Mouse (Mus musculus) erythroblast, embryonic 14.5 days (primary cell): Measurements from ENCODE around the gene Krtap4-16. TPM values are rescaled to one million over a fixed set of nuclear protein-coding genes. Genes with fewer than 3 reads are reported as not detected.
"Not testable (repeated sequence)": the region's sequence is repeated elsewhere in the genome, so short reads cannot be mapped to it uniquely, and the experiment has no call there.

Source experiments
- H3K27me3 ChIP-seq: 2 replicates; pipeline ENCODE4 v1.6.1; 2012; ENCODE audit warnings: inconsistent platforms; ENCODE audit not compliant: control insufficient read depth
- H3K36me3 ChIP-seq: 2 replicates; pipeline ENCODE4 v1.6.1; 2012; ENCODE audit warnings: mild to moderate bottlenecking, inconsistent platforms; ENCODE audit not compliant: control insufficient read depth
- H3K4me1 ChIP-seq: 2 replicates; pipeline ENCODE4 v1.6.1; 2012; ENCODE audit warnings: inconsistent platforms; ENCODE audit not compliant: control insufficient read depth
- H3K4me3 ChIP-seq: replicated peaks from 2 replicates; pipeline ENCODE3; 2012; ENCODE audit warnings: moderate library complexity, mild to moderate bottlenecking, inconsistent platforms
- H3K9me3 ChIP-seq: 2 replicates; pipeline ENCODE4 v1.6.1; 2012; ENCODE audit warnings: low read length, inconsistent platforms, mixed read lengths; ENCODE audit not compliant: control insufficient read depth
- GATA1 ChIP-seq: IDR thresholded peaks from 2 replicates; pipeline ENCODE4 v1.6.1; 2012; ENCODE audit warnings: low read length, inconsistent platforms, mixed read lengths
- TAL1 ChIP-seq: IDR thresholded peaks from 3 replicates; pipeline ENCODE4 v1.6.1; 2012; ENCODE audit warnings: low read length, inconsistent platforms, mixed read lengths
- polyA plus RNA-seq: library from polyadenylated mRNA; stranded (reverse); fragments of >175 nt; gene quantifications from 2 replicates; pipeline ENCODE4 v1.2.3, GENCODE M21; 2012

The Krtap4-16 gene
- polyA plus RNA-seq = not detected in 2 replicates

DNA sequence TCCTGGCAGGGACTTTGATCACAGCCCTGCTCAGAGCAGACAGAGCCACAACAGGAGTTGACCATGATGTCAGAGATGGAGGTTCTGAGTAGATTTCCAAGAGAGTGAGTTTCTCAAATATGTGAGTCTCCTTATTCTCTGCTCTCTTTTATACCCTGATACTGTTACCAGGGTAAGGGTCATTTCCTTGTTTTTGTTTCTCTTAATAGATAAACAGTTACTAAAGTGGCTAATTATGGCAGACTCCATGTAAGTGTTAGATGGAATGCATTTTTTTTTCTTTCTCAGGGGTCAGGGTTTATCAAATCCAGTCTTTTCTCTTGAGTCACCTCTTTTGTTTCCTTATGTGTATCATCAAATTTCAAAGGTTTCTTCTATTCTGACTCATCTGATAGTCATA lies at the start of gene Krtap4-16:
TSS of gene Krtap4-16 (minus strand) at position 101 of the 400 bp plus-strand sequence.
- TF ChIP-seq GATA1 (no peak), TAL1 (no peak)
- peaks cover 4% of the 10 kb centered on the region; the same call in 1 of the 2 replicates for H3K9me3 ChIP-seq
- H3K36me3 ChIP-seq = no peaks in the 10 kb centered on the region
- no peak within 1 kb of the TSS for H3K4me3 ChIP-seq
- no peaks in the 10 kb centered on the region for H3K4me1 ChIP-seq
- H3K27me3 ChIP-seq = no peaks in the 10 kb centered on the region

DNA sequence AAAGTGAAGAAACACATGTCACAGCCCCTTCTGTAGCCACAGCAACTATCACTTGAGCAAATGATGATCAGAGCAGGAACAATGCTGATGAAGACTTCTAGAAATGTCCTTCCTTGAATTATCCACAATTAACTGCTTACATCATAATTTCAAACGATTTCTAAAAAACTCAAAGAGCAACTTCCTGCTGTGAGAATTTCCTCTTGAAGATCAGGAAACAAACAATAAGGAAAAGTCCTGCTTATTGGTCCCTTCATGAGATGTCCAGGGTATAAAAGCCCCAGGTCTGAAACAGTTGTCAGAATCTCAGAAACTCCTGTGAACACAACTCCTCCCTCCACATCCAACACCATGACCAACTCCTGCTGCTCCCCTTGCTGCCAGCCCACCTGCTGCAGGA lies 27.5 kb upstream of the Krtap4-16 start, which contains the start of gene Gm11567:
TSS of gene Gm11567 (plus strand) at position 301 of the 400 bp plus-strand sequence.
- H3K27me3 ChIP-seq, H3K4me1 ChIP-seq, H3K36me3 ChIP-seq, H3K9me3 ChIP-seq, H3K4me3 ChIP-seq: not testable (repeated sequence)

DNA sequence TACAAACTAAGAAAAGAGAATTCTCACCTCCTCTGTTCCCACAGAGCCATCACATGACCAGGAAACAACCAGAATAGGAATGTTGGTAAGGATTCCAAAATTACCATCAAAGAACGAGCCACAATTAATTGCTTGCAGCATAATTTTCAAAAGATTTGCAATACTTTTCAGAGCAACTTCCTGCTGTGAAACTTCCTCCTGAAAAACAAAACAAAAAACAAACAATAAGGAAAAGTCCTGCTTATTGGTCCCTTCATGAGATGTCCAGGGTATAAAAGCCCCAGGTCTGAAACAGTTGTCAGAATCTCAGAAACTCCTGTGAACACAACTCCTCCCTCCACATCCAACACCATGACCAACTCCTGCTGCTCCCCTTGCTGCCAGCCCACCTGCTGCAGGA lies 21.7 kb upstream of the Krtap4-16 start, which contains the start of gene Krtap9-1:
TSS of gene Krtap9-1 (plus strand) at position 301 of the 400 bp plus-strand sequence.
- H3K27me3 ChIP-seq, H3K4me3 ChIP-seq, H3K36me3 ChIP-seq, H3K4me1 ChIP-seq, H3K9me3 ChIP-seq: not testable (repeated sequence)

DNA sequence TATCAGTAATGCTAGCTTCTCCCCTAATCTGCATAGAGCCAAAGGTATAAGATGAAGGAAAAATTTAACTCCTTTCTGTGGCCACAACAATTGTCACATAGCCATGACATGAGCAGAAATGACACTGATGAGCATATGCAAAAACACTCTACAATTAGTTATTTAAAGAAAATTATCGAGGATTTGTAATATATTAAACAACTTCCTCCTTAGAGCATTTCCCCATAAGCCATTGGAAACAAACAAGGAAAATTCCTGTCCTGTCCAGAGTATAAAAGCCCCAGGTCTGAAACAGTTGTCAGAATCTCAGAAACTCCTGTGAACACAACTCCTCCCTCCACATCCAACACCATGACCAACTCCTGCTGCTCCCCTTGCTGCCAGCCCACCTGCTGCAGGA lies 12.8 kb upstream of the Krtap4-16 start, which contains the start of gene Gm11559:
TSS of gene Gm11559 (plus strand) at position 301 of the 400 bp plus-strand sequence.
- not testable (repeated sequence) for H3K27me3 ChIP-seq, H3K36me3 ChIP-seq, H3K4me3 ChIP-seq, H3K4me1 ChIP-seq, H3K9me3 ChIP-seq

DNA sequence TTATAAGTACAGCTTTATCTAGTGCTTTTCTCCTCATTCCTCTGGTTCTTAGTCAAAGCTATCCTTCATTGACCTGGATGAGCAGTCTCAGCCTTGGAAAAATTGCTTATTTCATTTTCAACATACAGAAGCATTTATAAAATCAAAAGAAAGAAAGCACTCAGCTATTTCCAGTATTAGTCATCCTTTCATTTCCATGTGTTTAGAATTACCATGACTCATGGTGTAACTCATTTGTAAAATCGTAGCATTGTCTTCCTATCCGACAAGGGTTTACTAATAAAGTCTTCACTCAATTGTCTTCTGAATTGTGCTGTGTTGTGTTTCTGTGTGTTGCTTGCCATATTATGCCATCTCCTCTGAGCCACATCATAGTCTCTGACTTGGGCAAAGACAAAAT lies 7.4 kb upstream of the Krtap4-16 start:
- Histone ChIP-seq H3K27me3 (no peaks in the 10 kb centered on the region), H3K4me1 (no peaks in the 10 kb centered on the region), H3K36me3 (no peaks in the 10 kb centered on the region), H3K9me3 (no peaks in the 10 kb centered on the region), H3K4me3 (no peak overlapping the region)
- TF ChIP-seq TAL1 (no peak), GATA1 (no peak)

DNA sequence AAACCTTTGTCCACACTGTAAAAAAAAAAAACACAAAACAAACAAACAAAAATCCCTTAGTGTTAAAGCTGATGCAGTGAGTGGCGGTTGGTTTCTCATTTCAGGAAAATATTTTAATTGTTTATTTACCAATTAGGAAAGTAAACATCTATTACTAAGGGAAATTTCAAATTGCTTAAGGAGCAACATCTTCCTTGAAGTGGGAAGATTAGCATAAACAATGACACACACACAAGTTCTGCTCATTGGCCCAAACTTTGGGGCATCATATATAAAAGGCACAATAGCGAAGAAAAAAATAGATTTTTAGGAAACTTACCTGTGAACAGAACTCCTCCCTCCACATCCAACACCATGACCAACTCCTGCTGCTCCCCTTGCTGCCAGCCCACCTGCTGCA lies 6.2 kb upstream of the Krtap4-16 start, which contains the start of gene Gm11568:
TSS of gene Gm11568 (plus strand) at position 301 of the 400 bp plus-strand sequence.
- no peaks in the 10 kb centered on the region for H3K4me1 ChIP-seq
- H3K27me3 ChIP-seq = no peaks in the 10 kb centered on the region
- H3K4me3 ChIP-seq = no peak within 1 kb of the TSS
- H3K36me3 ChIP-seq = no peaks in the 10 kb centered on the region
- H3K9me3 ChIP-seq = no peaks in the 10 kb centered on the region
- TF ChIP-seq TAL1 = no peak
- no peak for TF ChIP-seq GATA1

DNA sequence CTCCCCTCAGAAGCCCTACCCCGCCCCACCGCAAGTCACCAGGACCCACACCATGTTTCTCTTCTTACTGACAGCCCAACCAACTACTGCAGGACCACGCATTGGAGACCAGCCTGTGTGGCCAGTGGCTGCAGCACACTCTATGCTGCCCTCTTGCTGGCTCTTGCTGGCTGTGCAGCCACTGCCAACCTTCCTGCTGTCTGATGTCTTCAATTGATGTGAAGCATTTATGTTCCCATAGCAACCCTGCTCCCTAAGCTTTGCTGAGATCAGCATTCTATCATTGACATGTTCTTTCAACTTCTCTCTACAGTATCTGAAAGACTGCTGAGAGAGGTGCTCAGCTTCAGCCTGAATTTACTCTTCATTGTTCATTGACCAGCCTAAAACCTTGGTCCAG lies 2.7 kb upstream of the Krtap4-16 start:
- Histone ChIP-seq H3K4me1 (no peaks in the 10 kb centered on the region), H3K9me3 (peaks cover 2% of the 10 kb centered on the region; the same call in 1 of the 2 replicates)
- no peak for TF ChIP-seq GATA1
- no peak for TF ChIP-seq TAL1

DNA sequence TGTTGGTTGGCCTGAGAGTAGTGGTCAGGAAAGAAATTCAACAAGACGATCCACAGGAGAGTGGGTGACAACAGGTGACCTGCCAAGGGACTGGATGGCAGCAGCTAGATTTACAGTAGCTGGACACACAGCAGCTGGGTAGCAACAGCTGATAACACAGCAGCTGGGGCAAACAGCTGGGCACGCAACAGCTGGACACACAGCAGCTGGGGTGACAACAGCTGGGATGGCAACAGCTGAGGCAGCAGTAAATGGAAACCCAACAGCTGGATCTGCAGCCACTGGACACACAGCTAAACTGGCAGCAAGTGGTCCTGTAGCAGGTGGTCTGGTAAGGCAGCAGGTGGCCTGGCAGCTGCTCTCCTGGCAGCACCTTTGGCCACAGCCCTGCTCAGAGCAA lies 4.7 kb downstream of the Krtap4-16 start:
- no peak for TF ChIP-seq TAL1
- Histone ChIP-seq H3K4me3 (no peak overlapping the region), H3K27me3 (no peaks in the 10 kb centered on the region), H3K36me3 (no peaks in the 10 kb centered on the region), H3K4me1 (no peaks in the 10 kb centered on the region), H3K9me3 (peaks cover 4% of the 10 kb centered on the region; the same call in 1 of the 2 replicates)

More for the DNA sequence above, 2.7 kb upstream of the Krtap4-16 start:
- no peaks in the 10 kb centered on the region for H3K27me3 ChIP-seq
- no peak overlapping the region for H3K4me3 ChIP-seq
- no peaks in the 10 kb centered on the region for H3K36me3 ChIP-seq

DNA sequence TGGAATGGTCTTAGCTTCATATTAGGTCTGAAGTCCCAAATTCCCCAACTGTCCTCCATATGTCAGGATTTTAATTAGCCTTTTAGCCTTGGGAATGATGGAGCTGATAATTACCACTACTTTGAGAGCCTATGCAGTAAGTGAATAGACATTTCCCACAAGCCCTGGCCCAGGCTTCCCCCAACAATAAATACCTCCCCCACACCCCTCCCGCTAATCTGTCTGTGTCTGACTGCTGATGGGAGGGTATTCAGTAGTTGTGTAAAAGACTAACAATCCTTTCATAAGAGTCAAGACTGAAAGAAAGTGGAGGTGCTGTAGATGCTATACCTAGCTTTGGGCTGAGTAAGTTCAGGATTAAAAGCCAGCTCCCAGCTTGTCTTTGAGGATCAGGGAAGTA lies 9.2 kb downstream of the Krtap4-16 start:
- H3K36me3 ChIP-seq = no peaks in the 10 kb centered on the region
- no peak overlapping the region for H3K4me3 ChIP-seq
- peaks cover 12% of the 10 kb centered on the region for H3K9me3 ChIP-seq
- H3K4me1 ChIP-seq = no peaks in the 10 kb centered on the region
- TF ChIP-seq GATA1 (no peak), TAL1 (no peak)
- no peaks in the 10 kb centered on the region for H3K27me3 ChIP-seq

DNA sequence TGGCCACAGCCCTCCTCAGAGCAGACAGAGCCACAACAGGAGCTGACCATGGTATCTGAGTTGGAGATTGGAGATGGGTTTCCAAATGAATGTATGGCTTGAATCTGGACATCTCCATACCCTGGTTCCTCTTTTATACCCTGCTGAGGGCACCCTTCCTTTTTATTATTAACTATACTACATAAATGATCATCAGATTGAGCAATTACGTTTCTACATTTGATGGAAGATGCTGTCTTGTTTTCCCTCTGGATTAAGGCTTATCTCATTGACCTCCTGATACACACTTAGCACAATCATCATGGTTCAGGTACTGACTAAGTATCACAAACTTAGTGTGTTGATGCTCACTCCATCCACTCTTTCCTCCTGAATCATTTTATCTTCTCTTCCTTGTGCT lies 13.4 kb downstream of the Krtap4-16 start, which contains the start of gene 2300003K06Rik:
TSS of gene 2300003K06Rik (minus strand) at position 101 of the 400 bp plus-strand sequence.
- TF ChIP-seq GATA1 = no peak
- TF ChIP-seq TAL1 = no peak
- Histone ChIP-seq H3K4me3 (no peak within 1 kb of the TSS), H3K4me1 (no peaks in the 10 kb centered on the region)

DNA sequence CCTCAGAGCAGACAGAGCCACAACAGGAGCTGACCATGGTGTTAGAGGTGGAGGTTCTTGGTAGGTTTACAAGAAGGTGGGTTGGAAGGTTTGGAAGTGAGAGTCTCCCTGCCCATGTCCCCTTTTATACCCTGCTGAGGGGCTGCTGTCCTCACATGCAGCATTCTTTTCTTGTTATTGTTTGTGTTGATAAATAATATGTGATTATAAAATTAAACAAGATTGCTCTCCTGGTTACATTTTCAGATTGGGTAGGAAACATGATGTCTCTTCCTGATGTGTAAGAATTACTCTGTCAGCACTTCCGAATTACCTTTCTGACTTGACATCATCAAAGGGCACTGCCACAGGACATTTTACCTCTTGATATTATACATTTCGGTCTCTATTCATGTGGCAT lies 35.8 kb downstream of the Krtap4-16 start, which contains the start of gene Gm11564:
TSS of gene Gm11564 (minus strand) at position 101 of the 400 bp plus-strand sequence.
- not testable (repeated sequence) for H3K9me3 ChIP-seq, H3K4me3 ChIP-seq, H3K27me3 ChIP-seq, H3K4me1 ChIP-seq, H3K36me3 ChIP-seq

More for the DNA sequence above, 13.4 kb downstream of the Krtap4-16 start, which contains the start of gene 2300003K06Rik:
- no peaks in the 10 kb centered on the region for H3K27me3 ChIP-seq
- peaks cover 15% of the 10 kb centered on the region for H3K9me3 ChIP-seq
- H3K36me3 ChIP-seq = no peaks in the 10 kb centered on the region

DNA sequence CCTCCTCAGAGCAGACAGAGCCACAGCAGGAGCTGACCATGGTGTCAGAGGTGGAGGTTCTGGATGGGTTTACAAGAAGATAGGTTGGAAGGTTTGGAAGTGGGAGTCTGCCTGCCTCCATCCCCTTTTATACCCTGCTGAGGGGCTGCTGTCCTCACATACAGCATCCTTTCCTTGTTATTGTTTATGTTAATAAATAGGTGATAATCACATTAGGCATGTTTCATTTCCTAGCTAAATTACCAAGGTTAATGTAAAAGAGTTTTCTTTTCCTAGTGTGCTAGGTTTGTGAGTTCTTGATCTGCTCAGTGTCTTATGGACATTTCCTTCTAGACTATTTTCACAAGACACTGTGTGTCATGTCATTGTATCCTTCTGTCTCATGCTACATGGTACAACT lies 41.6 kb downstream of the Krtap4-16 start, which contains the start of gene Krtap4-13:
TSS of gene Krtap4-13 (minus strand) at position 101 of the 400 bp plus-strand sequence.
- not testable (repeated sequence) for H3K36me3 ChIP-seq, H3K4me1 ChIP-seq

DNA sequence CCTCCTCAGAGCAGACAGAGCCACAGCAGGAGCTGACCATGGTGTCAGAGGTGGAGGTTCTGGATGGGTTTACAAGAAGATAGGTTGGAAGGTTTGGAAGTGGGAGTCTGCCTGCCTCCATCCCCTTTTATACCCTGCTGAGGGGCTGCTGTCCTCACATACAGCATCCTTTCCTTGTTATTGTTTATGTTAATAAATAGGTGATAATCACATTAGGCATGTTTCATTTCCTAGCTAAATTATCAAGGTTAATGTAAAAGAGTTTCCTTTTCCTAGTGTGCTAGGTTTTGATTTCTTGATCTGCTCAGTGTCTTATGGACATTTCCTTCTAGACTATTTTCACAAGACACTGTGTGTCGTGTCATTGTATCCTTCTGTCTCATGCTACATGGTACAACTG lies 47.1 kb downstream of the Krtap4-16 start, which contains the start of gene Gm11554:
TSS of gene Gm11554 (minus strand) at position 101 of the 400 bp plus-strand sequence.
- not testable (repeated sequence) for H3K27me3 ChIP-seq, H3K4me3 ChIP-seq, H3K36me3 ChIP-seq, H3K9me3 ChIP-seq, H3K4me1 ChIP-seq

More for the DNA sequence above, 41.6 kb downstream of the Krtap4-16 start, which contains the start of gene Krtap4-13:
- not testable (repeated sequence) for H3K4me3 ChIP-seq, H3K27me3 ChIP-seq, H3K9me3 ChIP-seq
